Mouse (Mus musculus): ENCODE data around the gene Kcnn3. TPM values are rescaled to one million over a fixed set of nuclear protein-coding genes. Genes with fewer than 3 reads are reported as not detected.

The Kcnn3 gene
- total RNA-seq, 2 experiments from 2014 or later = 25.6 to 29.1 TPM

DNA sequence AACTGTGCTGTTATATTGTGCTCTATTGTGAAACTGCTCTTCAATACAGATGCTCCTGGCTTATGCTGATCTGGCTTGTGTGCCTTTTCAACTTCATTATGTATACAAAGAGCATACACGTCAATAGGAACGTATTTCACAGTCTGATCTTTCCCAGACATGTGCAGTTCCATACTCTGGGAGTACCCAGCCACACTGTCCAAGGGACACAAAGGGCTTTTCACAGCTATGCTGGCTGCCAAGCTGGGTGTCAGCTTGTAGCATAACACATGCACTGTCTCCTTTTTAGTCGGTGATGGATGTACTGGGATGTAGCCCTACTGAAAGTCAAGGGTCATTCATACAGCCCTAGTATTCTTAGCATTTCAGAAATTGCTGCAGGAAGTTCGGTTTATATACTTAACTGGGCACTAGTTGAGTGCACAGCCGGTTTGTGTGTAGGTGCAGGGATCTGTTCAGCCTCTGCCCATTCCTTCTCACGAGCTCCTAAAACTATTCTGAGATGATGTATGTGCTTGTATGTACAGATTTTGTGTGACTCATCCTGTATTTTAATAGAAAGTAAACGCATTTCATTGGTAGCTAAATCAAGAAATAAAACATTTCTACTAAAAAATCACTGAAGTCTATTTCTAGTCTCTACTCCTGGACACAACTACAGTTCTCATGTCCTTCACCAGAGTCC, 203.6 kb downstream of the Kcnn3 start:
- Histone ChIP-seq H3K27ac (no peak overlapping the region), H3K4me3 (no peak overlapping the region)
- no peak for TF ChIP-seq CTCF (conservative IDR thresholded peaks at IDR 0.05)
- DNase-seq (ENCODE audit: low spot score in 2 of 2) = no peak

Other genes starting within 250 kb of the Kcnn3 start
- 10 to 100 TPM; 46.3 to 58.9 TPM for gene Slc50a1, start 249.6 kb upstream of the Kcnn3 start, total RNA-seq (2021)
- gene Efna1, start 239.0 kb upstream of the Kcnn3 start, total RNA-seq (2021) = 1 to 10 TPM; 7.6 to 7.9 TPM
- gene Efna3, start 197.2 kb upstream of the Kcnn3 start, total RNA-seq (2021) = 10 to 100 TPM; 65.5 to 76.3 TPM
- gene Efna4, start 182.1 kb upstream of the Kcnn3 start, total RNA-seq (2021) = under 1 TPM; 0.61 to 0.96 TPM
- gene Adam15, start 170.2 kb upstream of the Kcnn3 start, total RNA-seq (2021) = 100 to 1,000 TPM; 122 to 127 TPM
- gene Dcst2, start 158.2 kb upstream of the Kcnn3 start, total RNA-seq (2021) = under 1 TPM; 0.29 to 0.77 TPM
- not detected for gene Dcst1, start 154.9 kb upstream of the Kcnn3 start, total RNA-seq (2021)
- gene Zbtb7b, start 125.4 kb upstream of the Kcnn3 start, total RNA-seq (2021) = 10 to 100 TPM; 11.3 to 13.4 TPM
- 1 to 10 TPM; 5.8 to 7.1 TPM for gene Lenep, start 117.4 kb upstream of the Kcnn3 start, total RNA-seq (2021)
- 10 to 100 TPM; 37.2 to 39.8 TPM for gene Flad1, start 108.3 kb upstream of the Kcnn3 start, total RNA-seq (2021)
- gene Cks1b, start 101.8 kb upstream of the Kcnn3 start, total RNA-seq (2021) = 1 to 10 TPM; 1.4 to 2.7 TPM
- 10 to 100 TPM; 12.2 to 14.3 TPM for gene Shc1, start 101.7 kb upstream of the Kcnn3 start, total RNA-seq (2021)
- gene Pygo2, start 90.0 kb upstream of the Kcnn3 start, total RNA-seq (2021) = 10 to 100 TPM; 55.5 to 61.9 TPM
- 10 to 100 TPM; 38.9 to 41.8 TPM for gene Pbxip1, start 83.5 kb upstream of the Kcnn3 start, total RNA-seq (2021)
- gene Pmvk, start 65.6 kb upstream of the Kcnn3 start, total RNA-seq (2021) = 10 to 100 TPM; 30.1 to 30.3 TPM
- 100 to 1,000 TPM; 122 to 133 TPM for gene Adar, start 194.9 kb downstream of the Kcnn3 start, total RNA-seq (2021)
- gene Chrnb2, start 244.5 kb downstream of the Kcnn3 start, total RNA-seq (2021) = 10 to 100 TPM; 29.6 to 30.9 TPM